Mouse (Mus musculus): Measurements from ENCODE around the gene Tssc4.

Tssc4 gene

GRCm38 (mm10) chr7:143068316-143068881, 650 bp upstream of the Tssc4 start:
- DNase-seq (ENCODE audit: low spot score): peak; percentile 73

GRCm38 (mm10) chr7:143069751-143070400, 827 bp downstream of the Tssc4 start:
- DNase-seq (ENCODE audit: low spot score): peak; percentile 51

- DNase-seq (ENCODE audit: low spot score): no peak
These were observed 1.5 kb downstream of the Tssc4 start for GRCm38 (mm10) chr7:143070506-143071070.

GRCm38 (mm10) chr7:143072605-143073004, 3.6 kb downstream of the Tssc4 start:
- no peak for DNase-seq (ENCODE audit: low spot score)

- DNase-seq (ENCODE audit: low spot score): no peak
These were observed 4.0 kb downstream of the Tssc4 start for GRCm38 (mm10) chr7:143073086-143073485.

- DNase-seq (ENCODE audit: low spot score): no peak
These were observed 6.3 kb downstream of the Tssc4 start for GRCm38 (mm10) chr7:143075394-143075793.

GRCm38 (mm10) chr7:143077351-143077750, 8.3 kb downstream of the Tssc4 start:
- DNase-seq (ENCODE audit: low spot score): no peak

GRCm38 (mm10) chr7:143082024-143082423, 13.0 kb downstream of the Tssc4 start:
- DNase-seq (ENCODE audit: low spot score): no peak

GRCm38 (mm10) chr7:143083708-143084107, 14.7 kb downstream of the Tssc4 start:
- DNase-seq (ENCODE audit: low spot score): no peak

GRCm38 (mm10) chr7:143086366-143086765, 17.3 kb downstream of the Tssc4 start:
- DNase-seq (ENCODE audit: low spot score): peak; percentile 43

GRCm38 (mm10) chr7:143087070-143087579, 18.1 kb downstream of the Tssc4 start:
- DNase-seq (ENCODE audit: low spot score): no peak

GRCm38 (mm10) chr7:143093847-143094246, 24.8 kb downstream of the Tssc4 start:
- no peak for DNase-seq (ENCODE audit: low spot score)

- peak; percentile 27 for DNase-seq (ENCODE audit: low spot score)
These were observed 25.8 kb downstream of the Tssc4 start, which contains the start of gene Trpm5 for GRCm38 (mm10) chr7:143094592-143095553. Trpm5 (minus strand) TSS chr7:143094642.

- no peak for DNase-seq (ENCODE audit: low spot score)
These were observed 26.5 kb downstream of the Tssc4 start for GRCm38 (mm10) chr7:143095554-143095907.

GRCm38 (mm10) chr7:143100759-143101158, 31.7 kb downstream of the Tssc4 start:
- no peak for DNase-seq (ENCODE audit: low spot score)

GRCm38 (mm10) chr7:143105258-143105897, 36.3 kb downstream of the Tssc4 start:
- DNase-seq (ENCODE audit: low spot score): peak; percentile 31

- DNase-seq (ENCODE audit: low spot score): no peak
These were observed 37.0 kb downstream of the Tssc4 start, which contains the start of gene Kcnq1 for GRCm38 (mm10) chr7:143106062-143106461. Kcnq1 (plus strand) TSS chr7:143106362.

- DNase-seq (ENCODE audit: low spot score): peak; percentile 35
These were observed 37.8 kb downstream of the Tssc4 start for GRCm38 (mm10) chr7:143106672-143107465.

- DNase-seq (ENCODE audit: low spot score): no peak
These were observed 39.2 kb downstream of the Tssc4 start for GRCm38 (mm10) chr7:143108200-143108599.

GRCm38 (mm10) chr7:143108996-143109660, 40.1 kb downstream of the Tssc4 start:
- no peak for DNase-seq (ENCODE audit: low spot score)

Data from testis, postnatal 14 days (tissue).